Mouse (Mus musculus): Measurements from ENCODE around the gene Rab3c. TPM values are rescaled to one million over a fixed set of nuclear protein-coding genes. Genes with fewer than 3 reads are reported as not detected.

The Rab3c gene
- total and polyA plus RNA-seq, 3 experiments, result not detected

- H3K4me2 ChIP-seq (ENCODE audit: insufficient read depth, low read depth, poor library complexity, severe bottlenecking), result no peak overlapping the region
- no peaks in the 10 kb centered on the region for H3K4me1 ChIP-seq (ENCODE audit: control insufficient read depth in 1 of 2, insufficient read depth in 2 of 2)
- no peak overlapping the region for H3K27ac ChIP-seq (ENCODE audit: insufficient read depth, low read depth)
- H3K9ac ChIP-seq (ENCODE audit: insufficient read depth, low read depth), result no peak overlapping the region
- H3K27me3 ChIP-seq (replicated peaks), result no peaks in the 10 kb centered on the region
- H3K9me3 ChIP-seq (replicated peaks; ENCODE audit: low read length), result peaks cover 21% of the 10 kb centered on the region
- dilution Hi-C loops (cut with MboI; ENCODE audit: extremely low pct_ligation_motif_present, extremely low pct_unique_long_range_greater_than_20kb, low sequenced_read_pairs) (no loop called here), in situ Hi-C loops (cut with MboI; ENCODE audit: low pct_ligation_motif_present, low pct_unique_long_range_greater_than_20kb, low sequenced_read_pairs) (no loop called here)
- H3K36me3 ChIP-seq (replicated peaks in 1 of 2; ENCODE audit: control insufficient read depth in 1 of 2, insufficient read depth in 1 of 2, low read length in 1 of 2), result no peaks in the 10 kb centered on the region
- H3K4me3 ChIP-seq (replicated peaks in 1 of 3; ENCODE audit: low read depth in 2 of 3, low read length in 2 of 3, poor library complexity in 1 of 3), result no peak overlapping the region
- no peaks in the 10 kb centered on the region for H3K79me2 ChIP-seq (replicated peaks; ENCODE audit: control insufficient read depth, extremely low read depth, insufficient read depth, poor library complexity, severe bottlenecking)
- TF ChIP-seq RCOR1 (conservative IDR thresholded peaks at IDR 0.05; ENCODE audit: low read depth, low read length) (no peak), ELF1 (IDR thresholded peaks at IDR 0.05; ENCODE audit: low read depth, low read length) (no peak), SMC3 (IDR thresholded peaks at IDR 0.05; ENCODE audit: low read depth, low read length) (peak; percentile 43; the same call in 1 of the 2 replicates), JUN (IDR thresholded peaks at IDR 0.05; ENCODE audit: insufficient read depth, low read depth, low read length) (no peak), USF1 (IDR thresholded peaks at IDR 0.05; ENCODE audit: low read depth, low read length) (no peak), BHLHE40 (IDR thresholded peaks at IDR 0.05; ENCODE audit: low read depth, low read length) (no peak), RAD21 (IDR thresholded peaks at IDR 0.05; ENCODE audit: low read depth, low read length) (peak; percentile 68), MAX (IDR thresholded peaks at IDR 0.05; ENCODE audit: low read length) (no peak), NELFE (IDR thresholded peaks at IDR 0.05; ENCODE audit: low read depth, low read length) (no peak), CTCF (conservative IDR thresholded peaks at IDR 0.05 in 1 of 2, IDR thresholded peaks at IDR 0.05 in 1 of 2; ENCODE audit: low read depth in 2 of 2, low read length in 2 of 2) (peak in 1 of 2 experiments; percentile 72; a peak in 3 of 4 replicates), TBP (conservative IDR thresholded peaks at IDR 0.05; ENCODE audit: low read depth, low read length) (no peak)
- peak; percentile 66 for DNase-seq (ENCODE audit: extremely low read depth)
These were observed 217.9 kb downstream of the Rab3c start for GRCm38 (mm10) chr13:110062835-110063411.

DNA sequence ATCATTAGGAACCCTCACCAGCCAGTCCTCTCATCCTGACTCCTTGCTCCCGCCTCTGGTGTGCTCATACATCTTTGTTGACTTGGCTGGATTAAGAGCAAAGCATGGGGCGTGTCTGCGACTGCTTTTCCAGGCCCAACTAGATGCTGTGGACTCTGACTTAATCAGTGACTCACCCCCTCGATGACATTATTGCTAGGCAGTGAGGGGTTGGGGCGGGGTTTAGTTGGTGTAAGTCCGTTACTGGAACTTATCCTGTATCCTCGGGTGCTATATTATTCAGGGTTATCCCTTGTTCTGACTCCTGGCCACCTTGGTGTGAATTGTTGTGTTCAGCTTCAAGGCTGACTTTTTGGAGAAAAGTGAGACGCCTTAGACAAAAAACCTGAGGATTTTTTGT lies 218.5 kb downstream of the Rab3c start:
- no peak overlapping the region for H3K9ac ChIP-seq (ENCODE audit: insufficient read depth, low read depth)
- no peak overlapping the region for H3K4me3 ChIP-seq (replicated peaks in 1 of 3; ENCODE audit: low read depth in 2 of 3, low read length in 2 of 3, poor library complexity in 1 of 3)
- dilution Hi-C loops (cut with MboI; ENCODE audit: extremely low pct_ligation_motif_present, extremely low pct_unique_long_range_greater_than_20kb, low sequenced_read_pairs) (no loop called here), in situ Hi-C loops (cut with MboI; ENCODE audit: low pct_ligation_motif_present, low pct_unique_long_range_greater_than_20kb, low sequenced_read_pairs) (no loop called here)
- TF ChIP-seq ZC3H11A (IDR thresholded peaks at IDR 0.05; ENCODE audit: low read depth, low read length) (no peak), ELF1 (IDR thresholded peaks at IDR 0.05; ENCODE audit: low read depth, low read length) (no peak)
- H3K27me3 ChIP-seq (replicated peaks), result no peaks in the 10 kb centered on the region
- no peaks in the 10 kb centered on the region for H3K36me3 ChIP-seq (replicated peaks in 1 of 2; ENCODE audit: control insufficient read depth in 1 of 2, insufficient read depth in 1 of 2, low read length in 1 of 2)
- H3K79me2 ChIP-seq (replicated peaks; ENCODE audit: control insufficient read depth, extremely low read depth, insufficient read depth, poor library complexity, severe bottlenecking), result no peaks in the 10 kb centered on the region
- no peak overlapping the region for H3K4me2 ChIP-seq (ENCODE audit: insufficient read depth, low read depth, poor library complexity, severe bottlenecking)
- peaks cover 17% of the 10 kb centered on the region for H3K9me3 ChIP-seq (replicated peaks; ENCODE audit: low read length)
- no peaks in the 10 kb centered on the region for H3K4me1 ChIP-seq (ENCODE audit: control insufficient read depth in 1 of 2, insufficient read depth in 2 of 2)
- no peak for DNase-seq (ENCODE audit: extremely low read depth)
- no peak overlapping the region for H3K27ac ChIP-seq (ENCODE audit: insufficient read depth, low read depth)

- dilution Hi-C loops (cut with MboI; ENCODE audit: extremely low pct_ligation_motif_present, extremely low pct_unique_long_range_greater_than_20kb, low sequenced_read_pairs), result no loop called here
- no peaks in the 10 kb centered on the region for H3K36me3 ChIP-seq (replicated peaks in 1 of 2; ENCODE audit: control insufficient read depth in 1 of 2, insufficient read depth in 1 of 2, low read length in 1 of 2)
- TF ChIP-seq KAT2A (IDR thresholded peaks at IDR 0.05; ENCODE audit: insufficient replicate concordance, low read length) (no peak), POLR2A (IDR thresholded peaks at IDR 0.05; ENCODE audit: low read depth, low read length) (no peak), MAX (IDR thresholded peaks at IDR 0.05; ENCODE audit: low read length) (no peak), RAD21 (IDR thresholded peaks at IDR 0.05; ENCODE audit: low read depth, low read length) (no peak), UBTF (IDR thresholded peaks at IDR 0.05; ENCODE audit: low read depth, low read length) (no peak), JUND (conservative IDR thresholded peaks at IDR 0.05; ENCODE audit: low read depth, low read length) (no peak)
These were observed 226.3 kb downstream of the Rab3c start for GRCm38 (mm10) chr13:110054538-110054937.

More at GRCm38 (mm10) chr13:110054538-110054937, 226.3 kb downstream of the Rab3c start:
- H3K27me3 ChIP-seq (replicated peaks), result no peaks in the 10 kb centered on the region
- H3K9me3 ChIP-seq (replicated peaks; ENCODE audit: low read length), result peaks cover 17% of the 10 kb centered on the region
- H3K9ac ChIP-seq (ENCODE audit: insufficient read depth, low read depth), result no peak overlapping the region
- DNase-seq (ENCODE audit: extremely low read depth), result no peak
- H3K27ac ChIP-seq (ENCODE audit: insufficient read depth, low read depth), result no peak overlapping the region
- H3K79me2 ChIP-seq (replicated peaks; ENCODE audit: control insufficient read depth, extremely low read depth, insufficient read depth, poor library complexity, severe bottlenecking), result no peaks in the 10 kb centered on the region
- in situ Hi-C loops (cut with MboI; ENCODE audit: low pct_ligation_motif_present, low pct_unique_long_range_greater_than_20kb, low sequenced_read_pairs), result loop anchor here (10.0 kb wide), 1 partner anchor 310 kb away; no protein-coding TSS in a partner anchor
- no peak overlapping the region for H3K4me2 ChIP-seq (ENCODE audit: insufficient read depth, low read depth, poor library complexity, severe bottlenecking)
- H3K4me3 ChIP-seq (replicated peaks in 1 of 3; ENCODE audit: low read depth in 2 of 3, low read length in 2 of 3, poor library complexity in 1 of 3), result no peak overlapping the region
- peaks cover 0 to 5% of the 10 kb centered on the region in 2 experiments; a peak in 1 of 4 replicates for H3K4me1 ChIP-seq (ENCODE audit: control insufficient read depth in 1 of 2, insufficient read depth in 2 of 2)
